Mouse (Mus musculus) C2C12 (cell line): ENCODE results near the gene Rpa1.

ENCODE experiments used
- CEBPB ChIP-seq: IDR thresholded peaks from one replicate; pipeline ENCODE4 v1.6.1; 2011; ENCODE audit warnings: low read depth, mild to moderate bottlenecking, control low read depth, moderate library complexity
- CTCF ChIP-seq: IDR thresholded peaks from one replicate; pipeline ENCODE4 v1.5.1; 2011; ENCODE audit not compliant: control insufficient read depth, insufficient read depth, insufficient read length
- FOSL1 ChIP-seq: IDR thresholded peaks from one replicate; pipeline ENCODE4 v1.8.0; 2011; ENCODE audit warnings: mild to moderate bottlenecking, low read length; ENCODE audit not compliant: poor library complexity, insufficient read depth, severe bottlenecking
- MAX ChIP-seq: IDR thresholded peaks from one replicate; pipeline ENCODE4 v1.6.1; 2011; ENCODE audit warnings: mild to moderate bottlenecking, control low read depth
- MYOG ChIP-seq: IDR thresholded peaks from one replicate; pipeline ENCODE4 v1.6.1; 2011; ENCODE audit not compliant: control insufficient read depth, insufficient read length; ENCODE audit errors: extremely low read depth
- USF1 ChIP-seq: IDR thresholded peaks from one replicate; pipeline ENCODE4 v1.6.1; 2011; ENCODE audit warnings: low read depth, mild to moderate bottlenecking, control low read depth, moderate library complexity

GRCm38 (mm10) chr11:75279013-75279341 lies 69.1 kb downstream of the Rpa1 start:
- no peak for TF ChIP-seq CTCF
- TF ChIP-seq MYOG: no peak
- no peak for TF ChIP-seq USF1
- no peak for TF ChIP-seq MAX
- TF ChIP-seq FOSL1: no peak
- no peak for TF ChIP-seq CEBPB
